Mouse (Mus musculus) adrenal gland, postnatal 10 days (tissue): ENCODE results near the gene Ssna1. TPM values are rescaled to one million over a fixed set of nuclear protein-coding genes. Genes with fewer than 3 reads are reported as not detected.

Source experiments
- DNase-seq: peaks from one replicate; pipeline ENCODE4 v3.0.0; 2021; ENCODE audit warnings: mixed read lengths
- long read RNA-seq, 2 experiments: library from polyadenylated mRNA; stranded (forward); transcript quantifications; one replicate each; pipeline ENCODE4 v2.0.0; 2021
- total RNA-seq, 2 experiments: library from RNA; stranded (reverse); gene quantifications; 2 replicates each; pipeline ENCODE4 v1.2.3; 2021

The Ssna1 gene
- 10 to 100 TPM; 48.0 to 52.2 TPM for total RNA-seq
- long read RNA-seq, experiment 1, transcript Ssna1-204 (2 exons, 1,006 nt) = minor isoform, 9 of 75 reads
- long read RNA-seq, experiment 1, transcript Ssna1-203 (3 exons, 845 nt) = minor isoform, 5 of 75 reads
- long read RNA-seq, experiment 1, transcript Ssna1-201 (3 exons, 862 nt) = major isoform, 49 of 75 reads
- long read RNA-seq, experiment 1, partial matches to known transcripts = 0 of 75 reads
- long read RNA-seq, experiment 1, other reads (novel, unspliced or antisense) = 12 of 75 reads
- long read RNA-seq, experiment 2, transcript Ssna1-201 (3 exons, 862 nt) = major isoform, 28 of 44 reads
- long read RNA-seq, experiment 2, transcript Ssna1-204 (2 exons, 1,006 nt) = minor isoform, 5 of 44 reads
- long read RNA-seq, experiment 2, transcript Ssna1-203 (3 exons, 845 nt) = minor isoform, 5 of 44 reads
- long read RNA-seq, experiment 2, partial matches to known transcripts = 0 of 44 reads
- long read RNA-seq, experiment 2, other reads (novel, unspliced or antisense) = 6 of 44 reads

DNA sequence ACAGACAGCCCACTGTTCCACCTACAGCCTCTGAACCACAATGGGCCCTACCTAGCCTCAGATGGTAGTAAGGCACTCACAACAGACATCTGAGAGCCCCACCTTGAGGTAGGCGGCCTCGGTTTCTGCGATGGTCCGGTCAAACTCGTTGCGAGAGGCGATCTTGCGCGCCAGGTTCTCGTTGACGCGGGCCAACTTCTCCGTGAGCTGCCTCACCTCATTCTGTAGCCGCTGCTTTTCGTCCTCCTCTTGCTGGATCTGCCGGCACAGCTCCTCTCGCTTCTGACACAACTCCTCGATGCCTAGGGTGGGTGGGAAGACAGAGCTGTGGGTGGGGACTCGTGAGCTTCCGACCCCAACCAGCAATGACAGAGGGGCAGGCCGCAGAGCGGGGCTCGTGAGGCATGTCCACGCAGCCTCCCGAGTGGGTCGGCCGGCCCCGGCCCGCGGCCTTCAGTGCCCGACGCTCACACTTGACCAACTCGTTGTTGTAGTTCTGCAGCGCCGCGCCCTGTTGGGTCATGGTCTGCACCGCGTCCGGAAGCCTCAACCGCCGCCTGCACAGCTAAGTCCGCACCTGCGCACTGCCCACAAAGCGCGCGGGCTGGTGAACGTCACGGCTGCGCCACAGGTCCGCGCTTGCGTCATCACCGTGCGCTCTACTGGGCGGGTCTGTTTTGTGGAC, at the start of gene Ssna1, which contains the start of gene Anapc2:
Gene Ssna1, minus strand, starts transcription at position 612 of the 685 bp plus-strand sequence.
Gene Anapc2, plus strand, starts transcription at position 652 of the 685 bp plus-strand sequence.
- DNase-seq = peak; percentile 99

DNA sequence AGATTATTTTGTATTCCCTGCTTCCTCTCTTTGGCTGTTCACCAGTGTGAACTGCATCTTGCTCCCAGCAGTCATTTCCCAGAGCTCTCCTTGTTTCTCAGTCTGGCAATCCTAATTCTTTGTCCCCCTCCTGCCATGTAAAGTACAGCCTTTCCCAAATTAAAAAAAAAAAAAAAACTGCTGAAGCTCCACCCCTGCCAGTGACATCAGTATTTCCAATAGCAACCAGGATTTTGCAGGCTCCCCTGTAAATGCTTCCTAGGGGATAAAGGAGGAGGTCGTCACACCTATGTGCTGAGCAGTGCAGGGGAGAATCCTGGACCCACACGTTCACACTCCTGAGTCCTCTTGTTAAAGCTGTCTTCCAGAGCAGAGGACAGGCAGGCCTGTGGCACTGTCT, 47.8 kb upstream of the Ssna1 start:
- no peak for DNase-seq

- DNase-seq = peak; percentile 82
Observed at GRCm38 (mm10) chr2:25318971-25319773, 46.9 kb upstream of the Ssna1 start, which contains the start of gene Grin1. Gene Grin1 (minus strand): TSS chr2:25319187.

GRCm38 (mm10) chr2:25318119-25318966, 46.1 kb upstream of the Ssna1 start:
- DNase-seq = no peak

DNA sequence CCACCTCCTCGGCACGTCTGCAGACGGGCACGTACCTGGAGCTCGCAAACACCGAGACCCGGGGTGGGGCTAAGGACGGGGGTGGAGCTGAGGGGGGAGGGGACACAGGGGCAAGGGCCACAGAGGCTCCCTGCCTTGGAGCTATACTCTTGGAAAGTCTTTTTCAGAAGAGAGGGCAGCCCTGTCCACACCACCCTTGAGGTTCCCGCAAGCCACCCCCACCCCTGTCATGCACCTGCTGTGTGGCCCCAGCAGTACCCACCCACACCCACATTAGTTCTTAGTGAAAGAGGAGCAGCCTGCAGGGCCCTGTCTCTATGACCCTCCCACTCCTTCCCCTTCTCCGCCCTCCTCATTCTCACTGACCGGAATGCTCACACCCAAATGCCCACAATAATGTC, 39.3 kb upstream of the Ssna1 start:
- no peak for DNase-seq

- no peak for DNase-seq
Observed at GRCm38 (mm10) chr2:25310969-25311368, 38.7 kb upstream of the Ssna1 start.

DNA sequence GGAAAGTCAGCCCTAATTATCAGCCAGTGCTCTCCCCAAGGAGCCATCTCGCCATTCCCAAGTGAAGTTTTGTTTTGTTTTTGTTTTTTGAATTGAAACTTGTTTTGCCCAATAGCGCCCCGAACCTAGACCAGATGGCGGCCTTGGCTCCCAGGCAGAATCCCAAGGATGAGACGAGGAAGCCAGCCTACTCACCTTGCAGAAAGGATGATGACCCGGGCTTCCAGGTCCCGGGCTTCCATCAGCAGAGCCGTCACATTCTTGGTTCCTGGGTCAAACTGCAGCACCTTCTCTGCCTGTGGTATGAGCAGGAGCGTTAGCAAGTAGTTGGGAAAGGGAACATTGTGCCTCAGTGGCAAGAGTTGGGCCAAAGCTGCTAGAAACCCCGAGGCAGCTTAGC, 37.9 kb upstream of the Ssna1 start:
- DNase-seq = no peak

GRCm38 (mm10) chr2:25305587-25306359, 33.5 kb upstream of the Ssna1 start:
- DNase-seq = no peak

DNA sequence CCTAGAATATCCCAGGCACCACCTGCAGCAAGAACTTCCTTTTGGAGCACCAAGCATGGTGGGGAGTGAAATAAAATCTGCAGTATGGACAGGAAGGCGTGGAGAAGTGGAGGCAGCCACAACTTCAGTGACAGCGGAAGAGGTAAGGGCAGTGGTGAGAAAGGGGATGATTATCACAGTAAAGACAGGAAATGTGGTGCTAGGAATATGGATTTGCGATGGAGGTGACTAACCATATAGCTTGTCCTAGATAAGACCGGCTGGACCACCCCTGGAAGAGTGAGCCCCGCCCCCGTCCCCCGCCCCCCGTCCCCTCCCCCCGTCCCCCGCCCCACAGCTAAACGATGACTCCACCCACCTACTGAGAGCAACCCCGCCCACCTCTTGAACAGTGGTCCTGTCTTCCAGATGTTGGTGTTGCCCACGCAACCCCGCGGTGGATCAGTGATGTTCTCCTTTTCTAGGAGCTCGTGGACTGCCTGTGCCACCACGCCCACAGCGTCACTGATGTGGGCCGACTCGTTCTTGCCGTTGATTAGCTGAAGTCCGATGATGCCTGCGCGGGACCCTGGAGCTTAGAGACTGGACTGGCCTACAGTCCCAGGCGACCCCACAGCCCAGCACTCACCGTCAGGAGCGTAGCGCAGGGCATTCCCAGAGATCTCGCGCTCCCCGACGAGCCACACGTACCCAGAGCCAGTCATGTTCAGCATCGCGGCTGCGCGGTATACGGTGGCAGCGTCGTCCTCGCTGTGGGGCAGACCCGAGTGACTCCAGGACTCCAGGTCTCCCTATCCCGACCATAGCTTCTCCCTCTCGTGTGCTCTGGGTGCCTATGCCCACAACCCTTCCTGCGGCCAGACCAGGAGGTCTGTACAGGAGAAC, 32.7 kb upstream of the Ssna1 start:
- DNase-seq = peak; percentile 29

GRCm38 (mm10) chr2:25303931-25304656, 31.9 kb upstream of the Ssna1 start:
- no peak for DNase-seq

DNA sequence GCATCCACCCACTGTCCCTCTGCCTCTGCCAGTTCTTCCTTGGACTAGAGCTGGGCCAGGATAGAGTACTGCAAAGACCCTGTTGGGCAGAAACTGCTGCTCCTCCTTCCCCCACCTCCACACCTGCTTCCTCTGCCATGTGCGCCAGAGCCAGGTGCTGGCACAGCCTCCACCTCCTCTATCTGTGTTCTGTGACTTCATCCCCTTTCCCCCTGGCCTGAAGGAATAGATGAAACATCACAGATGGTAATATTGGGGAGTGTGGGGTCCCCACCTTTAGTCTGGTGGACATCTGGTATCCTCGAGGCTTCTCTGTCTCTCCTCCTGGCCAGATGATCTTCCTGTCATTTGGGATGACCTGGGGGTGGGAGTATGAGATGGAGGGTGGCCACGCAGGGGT, 31.2 kb upstream of the Ssna1 start:
- no peak for DNase-seq

- DNase-seq = no peak
Observed at GRCm38 (mm10) chr2:25298046-25298445, 25.8 kb upstream of the Ssna1 start.

GRCm38 (mm10) chr2:25297093-25297492, 24.9 kb upstream of the Ssna1 start:
- DNase-seq = no peak

DNA sequence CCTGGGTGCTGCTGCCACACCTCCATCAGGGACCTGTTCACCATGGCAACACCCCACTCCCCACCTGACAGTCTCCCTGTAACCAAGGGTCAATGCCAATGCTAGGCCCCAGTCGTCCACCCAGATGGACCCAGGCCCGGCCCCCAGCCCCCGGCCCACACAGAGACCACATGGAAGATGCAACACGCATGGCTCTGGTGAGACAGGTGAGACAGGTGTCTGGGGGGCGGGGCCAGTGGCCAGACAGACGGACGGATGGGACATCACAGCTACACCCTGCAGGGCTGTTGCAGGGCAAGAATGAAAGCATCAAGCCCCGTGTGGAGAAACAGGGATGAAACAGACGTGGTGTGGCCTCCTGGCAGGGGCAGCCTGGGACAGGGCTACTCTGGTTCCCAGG, 21.5 kb upstream of the Ssna1 start:
- DNase-seq = no peak

DNA sequence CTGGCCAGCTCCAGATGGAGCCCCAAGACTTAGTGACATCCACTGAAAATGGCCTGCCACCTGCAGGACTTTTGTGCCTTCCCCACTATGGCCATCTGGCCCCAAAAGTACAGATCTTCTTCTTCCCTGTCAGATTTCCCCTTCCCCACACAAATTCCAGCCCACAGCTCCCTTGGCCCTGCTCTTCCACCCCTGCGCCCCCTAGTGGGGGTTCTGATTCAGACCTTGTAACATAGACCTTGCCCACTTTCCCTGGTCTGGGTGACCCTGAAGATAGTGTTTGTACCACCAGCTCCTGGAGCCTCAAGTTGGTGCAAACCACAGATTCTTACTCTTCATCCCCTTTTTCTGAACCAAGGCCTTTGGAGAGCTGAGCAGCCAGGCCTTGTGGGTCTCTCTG, 20.6 kb upstream of the Ssna1 start:
- DNase-seq = peak; percentile 87

- DNase-seq = no peak
Observed at GRCm38 (mm10) chr2:25292054-25292544, 19.9 kb upstream of the Ssna1 start.

DNA sequence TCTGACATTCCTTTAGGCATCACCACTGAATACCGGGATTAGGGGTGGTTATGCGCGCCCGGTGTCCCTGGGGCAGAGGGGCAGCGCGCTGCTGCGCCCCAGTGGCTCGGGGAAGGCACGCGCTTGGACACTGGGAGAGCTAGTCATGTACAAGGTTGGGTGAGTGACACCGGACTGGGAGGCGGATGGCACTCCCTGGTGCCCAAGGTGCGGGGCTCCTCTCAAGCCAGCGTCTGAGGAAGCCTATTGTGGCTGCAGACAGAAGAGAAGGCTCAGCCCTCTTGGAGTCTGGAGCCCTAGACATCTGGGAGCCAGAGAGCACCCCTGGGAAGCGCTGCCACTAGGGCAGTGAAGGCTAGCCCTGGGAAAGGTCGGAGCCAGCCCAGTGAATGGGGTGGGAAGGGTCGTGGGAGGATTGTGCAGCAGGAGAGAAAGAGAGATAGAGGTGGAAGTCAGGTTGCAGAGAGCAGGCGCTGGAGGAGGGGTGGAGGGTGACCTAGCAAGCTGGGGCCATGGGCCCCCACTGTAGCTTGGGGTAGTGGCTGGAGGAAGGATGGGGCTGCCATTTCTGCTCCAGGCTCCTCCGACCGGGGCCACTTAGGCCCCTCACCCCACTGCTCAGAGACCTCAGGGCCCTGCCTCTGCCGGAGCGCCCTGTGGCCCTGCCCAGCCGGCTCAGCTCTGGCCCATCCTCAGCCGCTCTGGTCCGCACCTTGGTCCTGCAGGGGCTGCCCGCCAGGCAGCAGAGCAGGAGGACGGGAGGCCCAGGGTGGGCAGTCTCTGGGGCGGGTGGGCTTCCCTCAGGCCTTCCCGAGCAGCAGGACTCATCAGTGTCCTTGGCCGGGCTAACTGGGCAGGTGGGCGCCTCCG, 19.2 kb upstream of the Ssna1 start:
- peak; percentile 22 for DNase-seq

DNA sequence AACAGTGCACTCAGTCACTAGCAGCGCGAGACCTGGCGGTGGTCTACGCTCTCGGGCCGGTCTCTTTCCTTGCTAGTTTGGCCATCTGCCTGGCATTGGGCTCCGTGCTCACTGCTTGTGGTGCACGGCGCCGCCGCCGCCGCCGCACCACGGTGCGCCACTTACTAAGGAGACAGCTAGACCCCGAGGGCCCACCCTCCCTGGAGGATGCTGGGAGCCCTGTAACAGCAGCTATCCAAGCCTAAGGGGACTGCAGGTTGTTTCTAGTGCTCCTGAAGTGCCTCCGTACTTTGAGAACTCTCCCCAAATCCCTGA, 18.5 kb upstream of the Ssna1 start:
- DNase-seq = no peak
